Mouse (Mus musculus) CH12.LX (cell line): ENCODE data around the gene Bivm.

Experiments used
- EP300 ChIP-seq: IDR thresholded peaks from 2 replicates; pipeline ENCODE4 v1.6.1; 2011; ENCODE audit warnings: low read length, improper control_type of control experiment
- HCFC1 ChIP-seq: IDR thresholded peaks from 2 replicates; pipeline ENCODE4 v1.6.1; 2012; ENCODE audit warnings: low read depth, mild to moderate bottlenecking, inconsistent platforms, low read length, improper control_type of control experiment
- MXI1 ChIP-seq: IDR thresholded peaks from 2 replicates; pipeline ENCODE4 v1.6.1; 2011; ENCODE audit warnings: mild to moderate bottlenecking, low read depth, low read length, improper control_type of control experiment
- POLR2A ChIP-seq: IDR thresholded peaks from 2 replicates; pipeline ENCODE4 v1.6.1; 2011; ENCODE audit warnings: low read depth, mild to moderate bottlenecking, improper control_type of control experiment, low read length
- SMC3 ChIP-seq: IDR thresholded peaks from 2 replicates; pipeline ENCODE4 v1.6.1; 2011; ENCODE audit warnings: low read depth, low read length, improper control_type of control experiment
- TCF12 ChIP-seq: IDR thresholded peaks from 2 replicates; pipeline ENCODE4 v1.6.1; 2014; ENCODE audit warnings: low read depth, mild to moderate bottlenecking, inconsistent platforms, low read length, improper control_type of control experiment
- ZMIZ1 ChIP-seq: IDR thresholded peaks from 2 replicates; pipeline ENCODE4 v1.6.1; 2012; ENCODE audit warnings: low read depth, mild to moderate bottlenecking, inconsistent platforms, low read length, improper control_type of control experiment

DNA sequence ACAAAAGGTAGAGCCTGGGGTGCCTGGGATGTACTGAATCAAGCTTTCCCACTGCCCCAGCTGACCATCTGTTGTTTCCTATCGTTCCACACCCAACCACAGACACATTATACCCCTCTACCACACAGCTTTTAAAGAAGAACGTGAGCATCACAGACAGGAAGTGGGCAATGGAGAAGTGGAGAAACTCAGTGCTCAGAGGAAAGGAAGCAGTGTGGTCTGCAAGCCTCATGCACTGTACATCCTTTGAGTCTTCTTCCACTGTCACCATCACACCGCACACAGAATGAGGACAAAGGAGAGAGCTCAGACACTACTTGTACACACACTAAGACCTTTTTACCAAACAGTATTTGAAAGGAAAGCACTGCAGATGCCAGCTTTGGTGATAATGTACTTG, 3.5 kb downstream of the Bivm start:
- no peak for TF ChIP-seq TCF12
- TF ChIP-seq EP300 = no peak
- TF ChIP-seq ZMIZ1 = no peak
- TF ChIP-seq POLR2A = no peak
- TF ChIP-seq SMC3 = no peak
- TF ChIP-seq HCFC1 = no peak
- TF ChIP-seq MXI1 = no peak
